Mouse (Mus musculus) common myeloid progenitor, adult 5-6 weeks (primary cell): ENCODE measurements around the gene Metap2. TPM values are rescaled to one million over a fixed set of nuclear protein-coding genes. Genes with fewer than 3 reads are reported as not detected.

ENCODE experiments used
- total RNA-seq: library from RNA; stranded (forward); fragments of 200-1000, 187-1606 nt; gene quantifications from 2 replicates; pipeline ENCODE4 v1.2.3, GENCODE M21; 2017

Metap2 gene
- total RNA-seq, 1 experiment from 2014 or later, result 394 TPM

Other genes with a start within 250 kb of the Metap2 start
- gene Usp44, start 65.5 kb downstream of the Metap2 start, total RNA-seq, result 0.87 and 1.3 TPM in 2 replicates
- gene Vezt, start 138.7 kb upstream of the Metap2 start, total RNA-seq, result 6.0 and 14.7 TPM in 2 replicates
- 1.8 and 2.7 TPM in 2 replicates for gene Fgd6, start 138.9 kb upstream of the Metap2 start, total RNA-seq